Mouse (Mus musculus): Measurements from ENCODE around the gene Ecd. TPM values are rescaled to one million over a fixed set of nuclear protein-coding genes. Genes with fewer than 3 reads are reported as not detected.

The Ecd gene
- 59.2 and 60.6 TPM in 2 replicates for polyA plus RNA-seq (2014; fragmentation: Nextera tagmentation; extraction: Ambion mirVana)

GRCm38 (mm10) chr14:20347991-20348541 is at the start of gene Ecd, which contains the start of gene Fam149b:
Gene Ecd, minus strand, starts transcription at chr14:20348121.
Gene Fam149b, plus strand, starts transcription at chr14:20348162.
- H3K9me3 ChIP-seq (ENCODE audit: control insufficient read depth, low read length): no peaks in the 10 kb centered on the region
- ATAC-seq (ENCODE audit: low read depth): peak; percentile 99
- under 1% methylated on average over 42 of the region's 42 CpGs for WGBS
- H3K9ac ChIP-seq (replicated peaks; ENCODE audit: low read depth, low read length): peak within 1 kb of the TSS; percentile 94
- H3K4me2 ChIP-seq (ENCODE audit: low read depth, low read length): peak within 1 kb of the TSS; percentile 82
- H3K27me3 ChIP-seq (ENCODE audit: control insufficient read depth, insufficient read depth, low read length): no peaks in the 10 kb centered on the region
- peak within 1 kb of the TSS; percentile 93 for H3K27ac ChIP-seq (ENCODE audit: low read depth, low read length)
- H3K36me3 ChIP-seq (ENCODE audit: control insufficient read depth, insufficient read depth, low read length): peaks cover 6% of the 10 kb centered on the region
- peak within 1 kb of the TSS; percentile 89 for H3K4me3 ChIP-seq (ENCODE audit: low read depth, low read length)
- peaks cover 13% of the 10 kb centered on the region for H3K4me1 ChIP-seq (ENCODE audit: control insufficient read depth, insufficient read depth, low read length)

DNA sequence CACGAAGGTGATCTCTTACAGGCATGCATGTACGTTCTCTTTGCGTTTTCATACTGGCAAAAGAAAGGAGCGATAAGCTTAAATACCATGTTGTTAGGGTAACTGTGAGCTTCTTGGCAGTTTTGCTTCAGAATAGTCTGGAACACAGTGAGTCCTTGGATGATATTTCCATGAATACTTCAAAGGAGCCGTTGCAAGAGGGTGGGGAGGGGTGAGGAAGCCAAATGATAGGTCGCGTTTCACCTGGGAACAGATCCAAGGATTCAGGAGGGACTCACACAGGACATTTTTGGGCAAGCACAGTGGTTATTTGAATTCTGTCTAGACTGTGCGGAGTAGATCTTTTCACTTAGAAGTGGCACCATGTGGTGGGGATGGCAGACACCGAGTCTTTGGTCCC is 49.3 kb upstream of the Ecd start:
- Histone ChIP-seq H3K36me3 (ENCODE audit: control insufficient read depth, insufficient read depth, low read length) (no peaks in the 10 kb centered on the region), H3K4me3 (ENCODE audit: low read depth, low read length) (no peak overlapping the region), H3K9ac (replicated peaks; ENCODE audit: low read depth, low read length) (no peak overlapping the region), H3K9me3 (ENCODE audit: control insufficient read depth, low read length) (no peaks in the 10 kb centered on the region), H3K4me2 (ENCODE audit: low read depth, low read length) (no peak overlapping the region), H3K27me3 (ENCODE audit: control insufficient read depth, insufficient read depth, low read length) (no peaks in the 10 kb centered on the region), H3K4me1 (ENCODE audit: control insufficient read depth, insufficient read depth, low read length) (no peaks in the 10 kb centered on the region), H3K27ac (ENCODE audit: low read depth, low read length) (no peak overlapping the region)
- no peak for ATAC-seq (ENCODE audit: low read depth)
- WGBS: 89% methylated on average over 9 of the region's 9 CpGs

DNA sequence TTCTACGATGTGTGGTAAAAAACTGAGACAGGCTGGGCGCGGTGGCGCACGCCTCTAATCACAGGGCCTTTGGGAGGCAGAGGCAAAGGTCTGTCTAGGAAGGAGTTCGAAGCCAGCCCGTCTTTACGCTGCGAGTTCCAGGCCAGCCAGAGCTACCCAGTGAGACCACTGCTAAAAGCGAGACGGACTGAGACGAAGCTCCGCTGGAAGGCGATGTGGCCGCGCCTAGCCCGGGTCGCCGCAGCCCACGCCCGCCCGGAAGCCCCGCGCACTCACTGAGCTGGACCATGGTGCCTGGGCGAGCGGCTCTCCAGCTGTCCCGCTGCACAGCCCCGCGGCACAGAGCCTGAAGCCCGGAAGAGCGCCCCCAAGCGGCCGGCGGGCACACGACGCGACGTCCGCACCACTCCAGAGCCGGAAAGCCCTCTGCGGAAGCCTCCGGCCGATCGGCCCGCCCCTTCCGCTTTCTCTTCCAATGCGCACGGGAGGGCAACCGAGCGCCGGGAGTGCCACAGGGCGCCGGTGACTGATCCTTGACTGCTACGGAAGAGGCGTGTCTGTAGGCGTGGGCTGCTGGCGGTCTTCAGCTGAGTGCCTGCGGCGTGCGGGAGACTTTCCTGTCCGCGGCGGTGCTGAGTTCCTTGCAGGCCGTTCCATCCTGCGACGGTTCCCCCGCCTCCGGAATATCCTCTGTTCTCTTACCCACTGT is 45.4 kb upstream of the Ecd start, which contains the start of gene Mrps16:
Gene Mrps16, minus strand, starts transcription at position 430 of the 709 bp plus-strand sequence.
- H3K36me3 ChIP-seq (ENCODE audit: control insufficient read depth, insufficient read depth, low read length): peaks cover 2% of the 10 kb centered on the region; the same call in 1 of the 2 replicates
- H3K9me3 ChIP-seq (ENCODE audit: control insufficient read depth, low read length): no peaks in the 10 kb centered on the region
- H3K27ac ChIP-seq (ENCODE audit: low read depth, low read length): peak within 1 kb of the TSS; percentile 31; the same call in 1 of the 2 replicates
- peak; percentile 96 for ATAC-seq (ENCODE audit: low read depth)
- no peaks in the 10 kb centered on the region for H3K27me3 ChIP-seq (ENCODE audit: control insufficient read depth, insufficient read depth, low read length)
- under 1% methylated on average over 68 of the region's 68 CpGs for WGBS
- peak within 1 kb of the TSS; percentile 80 for H3K9ac ChIP-seq (replicated peaks; ENCODE audit: low read depth, low read length)
- peak within 1 kb of the TSS; percentile 74 for H3K4me3 ChIP-seq (ENCODE audit: low read depth, low read length)
- H3K4me2 ChIP-seq (ENCODE audit: low read depth, low read length): peak within 1 kb of the TSS; percentile 60
- peaks cover under 1% of the 10 kb centered on the region; the same call in 1 of the 2 replicates for H3K4me1 ChIP-seq (ENCODE audit: control insufficient read depth, insufficient read depth, low read length)

DNA sequence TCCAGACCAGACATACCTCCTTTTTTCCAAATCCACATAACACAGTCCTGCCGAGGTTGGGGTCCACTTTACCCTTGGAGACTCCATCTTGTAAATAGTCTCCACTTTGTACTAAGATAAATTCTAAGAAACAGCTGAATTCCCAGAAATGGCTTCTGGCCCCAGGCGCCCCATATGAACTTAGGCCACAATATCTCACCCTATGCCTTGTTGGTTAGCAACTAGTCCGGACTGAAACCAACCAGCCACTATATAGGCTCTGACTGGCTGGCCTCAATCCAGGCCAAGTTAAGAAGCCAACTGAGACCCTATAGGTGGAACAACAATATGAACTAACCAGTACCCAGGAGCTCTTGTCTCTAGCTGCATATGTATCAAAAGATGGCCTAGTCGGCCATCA is 44.4 kb upstream of the Ecd start:
- Histone ChIP-seq H3K9me3 (ENCODE audit: control insufficient read depth, low read length) (no peaks in the 10 kb centered on the region), H3K4me2 (ENCODE audit: low read depth, low read length) (peak overlapping the region; percentile 60; the same call in 1 of the 2 replicates), H3K27ac (ENCODE audit: low read depth, low read length) (no peak overlapping the region), H3K9ac (replicated peaks; ENCODE audit: low read depth, low read length) (no peak overlapping the region), H3K27me3 (ENCODE audit: control insufficient read depth, insufficient read depth, low read length) (no peaks in the 10 kb centered on the region), H3K4me1 (ENCODE audit: control insufficient read depth, insufficient read depth, low read length) (peaks cover 11% of the 10 kb centered on the region; the same call in 1 of the 2 replicates), H3K4me3 (ENCODE audit: low read depth, low read length) (no peak overlapping the region), H3K36me3 (ENCODE audit: control insufficient read depth, insufficient read depth, low read length) (peaks cover 2% of the 10 kb centered on the region; the same call in 1 of the 2 replicates)
- ATAC-seq (ENCODE audit: low read depth): no peak
- WGBS: 90% methylated on average over 3 of the region's 4 CpGs

GRCm38 (mm10) chr14:20389446-20390079 is 41.6 kb upstream of the Ecd start:
- H3K9me3 ChIP-seq (ENCODE audit: control insufficient read depth, low read length): no peaks in the 10 kb centered on the region
- peaks cover 11% of the 10 kb centered on the region for H3K4me1 ChIP-seq (ENCODE audit: control insufficient read depth, insufficient read depth, low read length)
- peak overlapping the region; percentile 62; the same call in 1 of the 2 replicates for H3K4me3 ChIP-seq (ENCODE audit: low read depth, low read length)
- H3K27me3 ChIP-seq (ENCODE audit: control insufficient read depth, insufficient read depth, low read length): no peaks in the 10 kb centered on the region
- H3K4me2 ChIP-seq (ENCODE audit: low read depth, low read length): peak overlapping the region; percentile 63
- no peak overlapping the region; the same call in 1 of the 2 replicates for H3K27ac ChIP-seq (ENCODE audit: low read depth, low read length)
- WGBS: 87% methylated on average over 8 of the region's 8 CpGs
- no peak for ATAC-seq (ENCODE audit: low read depth)
- H3K9ac ChIP-seq (replicated peaks; ENCODE audit: low read depth, low read length): no peak overlapping the region; the same call in 1 of the 2 replicates
- peaks cover 2% of the 10 kb centered on the region; the same call in 1 of the 2 replicates for H3K36me3 ChIP-seq (ENCODE audit: control insufficient read depth, insufficient read depth, low read length)

DNA sequence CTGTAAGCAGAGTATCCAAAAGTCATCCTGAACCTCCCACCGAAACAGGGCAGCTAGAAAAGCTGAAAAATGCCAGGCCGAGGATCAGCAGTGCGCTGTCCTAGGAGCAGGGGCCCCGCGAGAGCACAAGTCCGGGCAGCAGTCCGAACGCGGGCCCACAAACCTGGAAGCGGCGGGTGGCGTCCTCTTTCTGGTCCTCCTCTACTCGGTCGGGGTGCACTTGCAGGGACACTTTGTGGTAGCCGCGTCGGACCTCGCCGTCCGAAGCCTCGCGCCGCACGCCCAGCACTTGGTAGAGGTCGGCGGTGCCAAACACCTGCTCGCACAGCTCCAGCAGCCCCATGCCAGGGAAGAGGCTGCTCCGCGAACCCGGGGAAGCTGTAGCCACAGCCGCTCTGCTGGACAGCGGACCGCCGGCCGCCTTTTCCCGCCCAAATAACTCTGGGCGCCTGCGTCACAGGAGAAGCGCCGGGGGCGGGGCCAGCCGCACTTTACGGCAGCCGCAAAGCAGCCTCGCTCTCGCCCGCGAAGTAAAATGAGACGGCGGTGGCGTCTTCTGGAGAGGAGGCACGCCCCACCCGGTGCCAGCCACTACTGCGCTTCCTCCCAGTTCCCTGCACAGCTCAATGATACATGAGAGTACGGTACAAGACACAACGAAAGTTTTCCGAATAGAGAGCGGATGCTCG is 40.7 kb upstream of the Ecd start, which contains the start of gene Dnajc9:
Gene Dnajc9, minus strand, starts transcription at position 470 of the 689 bp plus-strand sequence.
- peak; percentile 70 for ATAC-seq (ENCODE audit: low read depth)
- under 1% methylated on average over 59 of the region's 59 CpGs for WGBS
- Histone ChIP-seq H3K36me3 (ENCODE audit: control insufficient read depth, insufficient read depth, low read length) (peaks cover 6% of the 10 kb centered on the region; the same call in 1 of the 2 replicates), H3K27ac (ENCODE audit: low read depth, low read length) (peak within 1 kb of the TSS; percentile 68; the same call in 1 of the 2 replicates), H3K9me3 (ENCODE audit: control insufficient read depth, low read length) (no peaks in the 10 kb centered on the region), H3K4me2 (ENCODE audit: low read depth, low read length) (peak within 1 kb of the TSS; percentile 63), H3K4me3 (ENCODE audit: low read depth, low read length) (peak within 1 kb of the TSS; percentile 62), H3K4me1 (ENCODE audit: control insufficient read depth, insufficient read depth, low read length) (peaks cover 11% of the 10 kb centered on the region), H3K27me3 (ENCODE audit: control insufficient read depth, insufficient read depth, low read length) (no peaks in the 10 kb centered on the region), H3K9ac (replicated peaks; ENCODE audit: low read depth, low read length) (peak within 1 kb of the TSS; percentile 52)

GRCm38 (mm10) chr14:20379753-20380430 is 32.0 kb upstream of the Ecd start:
- Histone ChIP-seq H3K9me3 (ENCODE audit: control insufficient read depth, low read length) (no peaks in the 10 kb centered on the region), H3K36me3 (ENCODE audit: control insufficient read depth, insufficient read depth, low read length) (peaks cover 28% of the 10 kb centered on the region), H3K4me3 (ENCODE audit: low read depth, low read length) (no peak overlapping the region), H3K27me3 (ENCODE audit: control insufficient read depth, insufficient read depth, low read length) (no peaks in the 10 kb centered on the region), H3K4me2 (ENCODE audit: low read depth, low read length) (no peak overlapping the region), H3K9ac (replicated peaks; ENCODE audit: low read depth, low read length) (no peak overlapping the region), H3K4me1 (ENCODE audit: control insufficient read depth, insufficient read depth, low read length) (no peaks in the 10 kb centered on the region), H3K27ac (ENCODE audit: low read depth, low read length) (no peak overlapping the region)
- 93% methylated on average over 9 of the region's 9 CpGs for WGBS
- ATAC-seq (ENCODE audit: low read depth): no peak

GRCm38 (mm10) chr14:20379087-20379640 is 31.2 kb upstream of the Ecd start:
- H3K4me3 ChIP-seq (ENCODE audit: low read depth, low read length): no peak overlapping the region
- ATAC-seq (ENCODE audit: low read depth): no peak
- no peaks in the 10 kb centered on the region for H3K9me3 ChIP-seq (ENCODE audit: control insufficient read depth, low read length)
- no peak overlapping the region for H3K9ac ChIP-seq (replicated peaks; ENCODE audit: low read depth, low read length)
- 94% methylated on average over 5 of the region's 5 CpGs for WGBS
- H3K36me3 ChIP-seq (ENCODE audit: control insufficient read depth, insufficient read depth, low read length): peaks cover 28% of the 10 kb centered on the region
- no peak overlapping the region for H3K27ac ChIP-seq (ENCODE audit: low read depth, low read length)
- no peaks in the 10 kb centered on the region for H3K4me1 ChIP-seq (ENCODE audit: control insufficient read depth, insufficient read depth, low read length)
- H3K27me3 ChIP-seq (ENCODE audit: control insufficient read depth, insufficient read depth, low read length): no peaks in the 10 kb centered on the region
- H3K4me2 ChIP-seq (ENCODE audit: low read depth, low read length): no peak overlapping the region

Measured in neural tube, embryonic 14.5 days (tissue).